Mouse (Mus musculus) limb, embryonic 11.5 days (tissue): ENCODE data around the gene Ccdc124. TPM values are rescaled to one million over a fixed set of nuclear protein-coding genes. Genes with fewer than 3 reads are reported as not detected.

Source experiments
- ATAC-seq: fragments of 200-750 bp; cut with Nextera tagmentation; 2 replicates; pipeline ENCODE4 v1.8.0; 2017; ENCODE audit warnings: low read depth; ENCODE audit not compliant: insufficient number of reproducible peaks, low FRiP score, low TSS enrichment
- DNase-seq: peaks from one replicate; pipeline ENCODE4 v3.0.0-alpha.2; 2015; ENCODE audit warnings: low spot score
- H3K27ac ChIP-seq: fragments of 300-500 bp; sonication (generic); replicated peaks from 2 replicates; pipeline ENCODE4 v1.5.1; 2014; ENCODE audit warnings: low read depth, mild to moderate bottlenecking, low read length
- H3K27me3 ChIP-seq: fragments of 300-500 bp; sonication (generic); 2 replicates; pipeline ENCODE4 v1.6.1; 2014; ENCODE audit warnings: mild to moderate bottlenecking, low read length, mixed read lengths; ENCODE audit not compliant: control insufficient read depth, insufficient read depth
- H3K36me3 ChIP-seq: fragments of 300-500 bp; sonication (generic); 2 replicates; pipeline ENCODE4 v1.6.1; 2014; ENCODE audit warnings: mild to moderate bottlenecking, low read length, moderate library complexity, mixed read lengths; ENCODE audit not compliant: control insufficient read depth, insufficient read depth
- H3K4me1 ChIP-seq: fragments of 300-500 bp; sonication (generic); 2 replicates; pipeline ENCODE4 v1.6.1; 2014; ENCODE audit warnings: low read length, mixed read lengths; ENCODE audit not compliant: control insufficient read depth, insufficient read depth
- H3K4me2 ChIP-seq: fragments of 300-500 bp; sonication (generic); 2 replicates; pipeline ENCODE4 v1.6.1; 2014; ENCODE audit warnings: low read depth, mild to moderate bottlenecking, moderate library complexity; ENCODE audit not compliant: severe bottlenecking
- H3K4me3 ChIP-seq: fragments of 300-500 bp; sonication (generic); 2 replicates; pipeline ENCODE4 v1.5.1; 2014; ENCODE audit warnings: low read depth, low read length
- H3K9ac ChIP-seq: fragments of 300-500 bp; sonication (generic); 2 replicates; pipeline ENCODE4 v1.6.1; 2014; ENCODE audit warnings: mild to moderate bottlenecking, low read length
- H3K9me3 ChIP-seq: fragments of 300-500 bp; sonication (generic); 2 replicates; pipeline ENCODE4 v1.6.1; 2016; ENCODE audit warnings: low read length; ENCODE audit not compliant: control insufficient read depth
- WGBS: fragments of 180-500 bp; shearing (Covaris S2); extraction: QIAGEN DNeasy Blood & Tissue Kit; methylation state at CpG from one replicate; pipeline ENCODE4 v1.1.7; 2014; 5-methylcytosine and 5-hydroxymethylcytosine counted together
- polyA plus RNA-seq: library from polyadenylated mRNA; unstranded; fragments of >200 nt; fragmentation: Nextera tagmentation; extraction: Ambion mirVana; gene quantifications from 2 replicates; pipeline ENCODE4 v1.2.1, GENCODE M21; 2014

The Ccdc124 gene
- polyA plus RNA-seq, 1 experiment from 2014 or later, result 161 TPM

DNA sequence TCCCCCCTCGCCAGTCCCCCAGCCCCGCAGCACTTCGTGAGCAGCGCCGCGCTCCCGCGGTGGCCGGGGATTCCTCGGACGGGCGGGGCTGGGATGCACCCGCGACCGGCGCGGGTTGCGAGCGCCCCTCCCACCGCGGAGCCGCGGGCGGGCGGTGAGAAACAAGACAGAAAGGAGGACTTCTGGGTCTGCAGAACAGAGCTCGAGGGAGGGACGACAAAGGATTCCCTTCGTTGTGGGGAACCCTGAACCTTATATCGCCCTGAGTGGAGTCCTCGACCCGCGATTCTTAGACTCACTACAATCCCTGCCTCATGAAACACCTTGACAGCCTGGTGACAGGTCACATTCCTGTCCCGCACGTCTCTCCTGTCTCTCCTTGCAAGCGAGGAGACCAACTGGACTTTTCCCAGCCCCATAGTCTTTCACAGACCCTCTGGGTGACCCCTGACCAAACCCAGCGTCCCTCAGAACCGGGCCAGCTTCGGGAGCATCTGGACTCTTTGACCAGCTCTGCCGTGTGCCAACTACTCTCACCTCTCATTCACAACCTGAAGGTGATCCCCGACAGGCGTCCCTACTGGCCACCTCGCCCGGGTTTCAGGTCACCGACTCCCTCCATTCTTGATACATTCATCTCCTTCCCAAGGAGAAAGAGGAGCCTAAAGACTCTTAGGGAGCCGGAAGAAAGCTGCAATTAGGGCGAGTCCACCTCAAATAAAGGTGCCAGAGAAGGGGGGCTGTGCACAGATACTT, 9.6 kb downstream of the Ccdc124 start:
- ATAC-seq, result no peak
- Histone ChIP-seq H3K27ac (peak overlapping the region; percentile 69), H3K4me2 (peak overlapping the region; percentile 93), H3K27me3 (peaks cover 18% of the 10 kb centered on the region), H3K4me3 (peak overlapping the region; percentile 37), H3K9ac (peak overlapping the region; percentile 73), H3K36me3 (no peaks in the 10 kb centered on the region), H3K9me3 (no peaks in the 10 kb centered on the region), H3K4me1 (peaks cover 37% of the 10 kb centered on the region)
- DNase-seq, result peak; percentile 55
- under 1% methylated on average over 46 of the region's 46 CpGs for WGBS

DNA sequence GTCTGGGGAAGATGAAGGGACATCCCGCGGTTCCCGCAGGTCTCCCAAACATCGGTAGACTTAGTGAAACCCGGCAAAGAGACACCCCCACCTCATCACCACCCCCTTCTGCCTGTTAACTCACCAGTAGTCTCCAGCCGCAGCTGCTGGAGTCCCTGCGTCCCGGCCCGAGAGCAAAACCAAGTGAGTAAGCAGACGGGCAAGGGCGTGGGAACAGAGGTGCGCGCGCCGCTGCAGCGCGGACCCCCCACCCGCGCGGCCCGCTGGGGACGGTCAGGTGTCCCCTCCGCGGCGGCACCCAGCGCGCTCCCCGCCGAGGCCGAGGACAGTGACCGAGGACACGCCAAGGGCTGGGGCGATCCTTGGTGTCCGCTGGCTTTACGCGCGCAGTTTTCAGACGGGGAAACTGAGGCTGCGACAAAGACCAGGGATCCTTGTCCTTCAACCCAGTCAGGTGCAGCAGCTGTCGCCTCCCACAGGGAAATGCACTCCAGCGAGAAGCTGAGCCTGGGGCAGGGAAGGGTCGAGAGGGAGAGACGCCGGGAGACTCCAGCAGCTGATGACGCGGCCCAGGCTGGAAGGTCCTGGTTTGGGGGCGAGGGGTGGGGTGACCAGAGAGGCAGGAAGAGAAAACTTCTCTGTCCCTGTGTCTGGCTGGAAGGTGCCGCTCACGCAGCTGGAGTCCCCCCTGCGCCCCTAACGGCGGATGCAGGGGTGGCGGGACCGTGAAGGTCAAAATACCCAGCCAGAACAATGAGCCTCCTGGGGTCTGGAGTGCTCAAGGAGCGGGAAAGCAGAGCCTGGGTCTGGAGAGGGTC, 10.7 kb downstream of the Ccdc124 start, which contains the start of gene Kcnn1:
Gene Kcnn1, minus strand, starts transcription at position 435 of the 818 bp plus-strand sequence.
- ATAC-seq, result no peak
- H3K9me3 ChIP-seq, result no peaks in the 10 kb centered on the region
- H3K27me3 ChIP-seq, result peaks cover 18% of the 10 kb centered on the region
- peaks cover 30% of the 10 kb centered on the region for H3K4me1 ChIP-seq
- WGBS, result under 1% methylated on average over 55 of the region's 55 CpGs
- DNase-seq, result peak; percentile 77
- H3K36me3 ChIP-seq, result no peaks in the 10 kb centered on the region
- peak within 1 kb of the TSS; percentile 37 for H3K4me3 ChIP-seq
- no peak within 1 kb of the TSS; the same call in 1 of the 2 replicates for H3K27ac ChIP-seq
- H3K9ac ChIP-seq, result peak within 1 kb of the TSS; percentile 73
- peak within 1 kb of the TSS; percentile 93 for H3K4me2 ChIP-seq

DNA sequence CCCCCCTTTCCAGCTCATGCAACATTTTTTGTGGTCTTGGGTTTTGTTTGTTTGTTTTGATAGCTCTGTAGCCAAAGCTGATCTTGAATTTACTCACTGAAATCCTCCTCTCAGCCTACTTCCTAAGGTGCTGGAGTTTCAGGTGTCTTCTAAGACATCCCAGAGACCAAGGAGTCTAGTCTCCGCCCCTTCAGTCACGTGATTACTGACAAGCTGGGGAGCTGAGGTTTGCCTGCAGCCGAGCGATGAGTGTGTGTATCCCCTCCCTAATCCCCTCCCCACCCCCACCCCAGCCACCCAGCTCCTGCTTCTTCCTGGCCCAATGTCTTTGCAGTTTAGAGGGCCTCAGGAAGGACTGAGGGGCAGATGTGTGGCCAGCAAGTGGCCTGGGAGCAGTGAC, 16.2 kb downstream of the Ccdc124 start:
- no peak for ATAC-seq
- whole genome bisulfite sequencing, result 15% methylated on average over 4 of the region's 4 CpGs
- peak; percentile 41 for DNase-seq
- Histone ChIP-seq H3K27ac (no peak overlapping the region; the same call in 1 of the 2 replicates), H3K4me1 (peaks cover 14% of the 10 kb centered on the region), H3K4me3 (no peak overlapping the region), H3K36me3 (no peaks in the 10 kb centered on the region), H3K9me3 (no peaks in the 10 kb centered on the region), H3K27me3 (peaks cover 10% of the 10 kb centered on the region), H3K4me2 (no peak overlapping the region), H3K9ac (no peak overlapping the region)

- H3K4me1 ChIP-seq, result peaks cover 17% of the 10 kb centered on the region
- no peaks in the 10 kb centered on the region for H3K9me3 ChIP-seq
- H3K27ac ChIP-seq, result no peak overlapping the region
- DNase-seq, result peak; percentile 80
- peak overlapping the region; percentile 46; the same call in 1 of the 2 replicates for H3K9ac ChIP-seq
- H3K4me2 ChIP-seq, result peak overlapping the region; percentile 81
- ATAC-seq, result peak; percentile 69
- peak overlapping the region; percentile 39 for H3K4me3 ChIP-seq
- no peaks in the 10 kb centered on the region for H3K36me3 ChIP-seq
- WGBS, result 5% methylated on average over 33 of the region's 33 CpGs
- 0 out of 2 replicates have a peak, but pooled peaks cover 3% of the 10 kb centered on the region for H3K27me3 ChIP-seq
These were observed 17.1 kb downstream of the Ccdc124 start for GRCm38 (mm10) chr8:70856541-70857197.

GRCm38 (mm10) chr8:70856028-70856427, 17.7 kb downstream of the Ccdc124 start:
- Histone ChIP-seq H3K27ac (no peak overlapping the region), H3K9me3 (no peaks in the 10 kb centered on the region), H3K9ac (no peak overlapping the region), H3K4me3 (no peak overlapping the region; the same call in 1 of the 2 replicates), H3K4me1 (peaks cover 17% of the 10 kb centered on the region), H3K27me3 (no peaks in the 10 kb centered on the region), H3K4me2 (peak overlapping the region; percentile 81; the same call in 1 of the 2 replicates), H3K36me3 (no peaks in the 10 kb centered on the region)
- DNase-seq (no peak), ATAC-seq (no peak)
- 63% methylated on average over 5 of the region's 5 CpGs for WGBS

DNA sequence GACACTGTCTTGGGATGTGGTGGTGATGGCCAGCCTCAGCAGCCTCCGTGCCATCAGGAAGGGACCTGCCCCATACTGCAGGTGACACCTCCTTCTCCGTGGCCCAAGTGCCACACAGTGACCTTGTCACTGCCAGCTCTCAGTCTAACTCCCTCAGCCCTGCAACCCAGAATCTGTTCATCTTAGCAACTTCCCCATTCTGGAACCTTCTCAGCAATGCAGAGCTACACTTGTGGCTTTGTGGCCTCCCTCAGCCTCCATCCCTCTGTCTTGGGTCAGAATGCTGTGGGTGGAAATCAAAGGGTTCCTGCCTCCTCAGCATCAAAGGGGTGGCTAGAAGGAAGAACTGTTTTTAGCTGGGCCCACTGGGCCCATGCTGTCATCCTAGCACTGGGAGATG, 19.9 kb downstream of the Ccdc124 start:
- H3K36me3 ChIP-seq, result no peaks in the 10 kb centered on the region
- no peak overlapping the region for H3K4me2 ChIP-seq
- H3K9me3 ChIP-seq, result no peaks in the 10 kb centered on the region
- no peak overlapping the region for H3K4me3 ChIP-seq
- H3K4me1 ChIP-seq, result peaks cover 17% of the 10 kb centered on the region
- ATAC-seq (no peak), DNase-seq (no peak)
- WGBS, result 82% methylated on average over 2 of the region's 2 CpGs
- no peaks in the 10 kb centered on the region for H3K27me3 ChIP-seq
- H3K27ac ChIP-seq, result no peak overlapping the region
- no peak overlapping the region for H3K9ac ChIP-seq

DNA sequence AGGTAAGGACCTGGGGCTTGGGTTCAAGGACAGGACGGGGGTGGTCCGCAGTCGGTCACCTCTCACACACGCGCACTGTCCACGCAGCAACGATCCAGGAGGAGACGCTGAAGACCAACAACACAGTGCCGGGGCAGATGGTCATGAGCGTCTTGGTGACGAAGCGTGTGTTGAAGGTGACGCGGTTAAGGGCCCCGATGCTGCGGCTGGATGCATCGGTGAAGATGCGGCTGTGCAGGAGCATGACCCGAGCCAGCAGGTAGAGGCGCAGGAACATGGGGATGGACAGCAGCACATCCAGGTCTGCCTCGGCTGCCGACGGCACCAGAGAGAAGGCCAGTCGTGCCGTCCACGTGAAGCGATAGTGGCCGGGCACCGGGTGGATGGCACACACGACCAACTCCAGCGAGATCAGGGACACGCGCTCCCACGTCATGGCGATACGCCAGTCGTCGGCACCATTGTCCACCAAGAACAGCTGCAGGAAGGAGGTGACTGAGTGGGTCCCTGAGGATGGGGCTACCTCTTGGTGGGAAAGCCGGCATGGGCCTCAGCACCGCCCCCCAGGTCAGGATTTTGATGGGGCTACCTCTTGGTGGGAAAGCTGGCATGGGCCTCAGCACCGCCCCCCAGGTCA, 21.0 kb downstream of the Ccdc124 start:
- peaks cover 13% of the 10 kb centered on the region for H3K4me1 ChIP-seq
- no peak overlapping the region for H3K27ac ChIP-seq
- H3K9ac ChIP-seq, result no peak overlapping the region
- H3K4me3 ChIP-seq, result no peak overlapping the region
- no peaks in the 10 kb centered on the region for H3K9me3 ChIP-seq
- H3K36me3 ChIP-seq, result no peaks in the 10 kb centered on the region
- WGBS, result 91% methylated on average over 41 of the region's 41 CpGs
- H3K27me3 ChIP-seq, result no peaks in the 10 kb centered on the region
- ATAC-seq (no peak), DNase-seq (no peak)
- H3K4me2 ChIP-seq, result no peak overlapping the region
